Mouse (Mus musculus) Muller cell, postnatal 12 days (primary cell): ENCODE data around the gene Tmem267.
"Not testable (repeated sequence)": the region's sequence is repeated elsewhere in the genome, so short reads cannot be mapped to it uniquely, and the experiment has no call there.

Experiments used
- DNase-seq: peaks from one replicate; pipeline ENCODE4 v3.0.0-alpha.2; 2015; ENCODE audit errors: inconsistent ontology term

The Tmem267 gene

GRCm38 (mm10) chr13:119618841-119619240 lies 131.0 kb downstream of the Tmem267 start:
- no peak for DNase-seq

DNA sequence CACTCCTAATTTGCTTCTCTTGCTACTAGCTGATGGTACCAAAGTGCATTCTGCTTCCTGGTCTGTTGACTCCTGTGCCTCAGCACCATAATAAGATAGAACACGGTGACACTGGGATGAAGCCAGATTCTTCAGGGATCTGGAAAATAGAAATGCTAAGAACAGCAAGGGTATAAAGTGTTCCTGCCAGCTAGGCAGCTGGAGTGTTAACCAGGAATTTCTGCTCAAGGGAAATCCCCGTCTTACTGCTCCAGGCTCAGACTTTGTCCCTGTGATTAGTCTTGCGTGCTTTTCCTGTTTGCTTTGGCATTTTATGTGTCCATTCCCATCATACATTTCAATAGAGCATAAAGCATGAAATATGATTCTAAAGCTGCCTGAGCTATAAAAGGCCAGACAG lies 131.9 kb downstream of the Tmem267 start:
- DNase-seq = peak; percentile 41

GRCm38 (mm10) chr13:119623634-119624033 lies 135.8 kb downstream of the Tmem267 start, which contains the start of gene Ccl28:
TSS of gene Ccl28 (plus strand) at chr13:119623819.
- DNase-seq = no peak

- DNase-seq = not testable (repeated sequence)
Measured at GRCm38 (mm10) chr13:119625952-119626351, 138.1 kb downstream of the Tmem267 start.

DNA sequence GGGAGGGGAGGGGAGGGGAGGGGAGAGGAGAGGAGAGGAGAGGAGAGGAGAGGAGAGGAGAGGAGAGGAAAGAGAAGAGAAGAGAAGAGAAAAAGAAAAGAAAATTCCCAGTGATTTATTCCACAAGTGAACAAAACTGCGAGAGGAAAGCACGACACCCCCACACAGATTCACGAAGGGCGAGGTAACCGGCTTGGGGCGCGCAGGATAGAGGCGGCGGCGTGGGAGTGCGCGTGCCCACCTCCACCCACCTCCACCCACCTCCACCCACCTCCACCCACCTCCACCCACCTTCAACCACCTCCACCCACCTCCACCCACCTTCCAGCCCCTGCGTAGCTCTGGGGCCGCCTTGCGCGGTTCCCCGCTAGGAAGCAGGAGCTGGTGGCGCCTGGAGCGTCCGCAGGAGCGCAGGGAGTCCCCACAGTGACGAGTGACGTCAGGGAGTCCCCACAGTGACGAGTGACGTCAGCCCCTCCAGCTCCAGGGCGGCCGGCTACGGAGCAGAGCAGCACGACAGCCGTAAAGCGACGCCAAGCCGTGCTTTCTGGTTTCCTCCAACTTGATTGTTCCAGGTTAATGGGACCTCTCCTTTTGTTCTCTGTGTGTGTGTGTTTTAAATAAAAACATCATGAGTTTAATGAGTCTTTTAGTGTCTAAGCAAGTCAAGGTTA lies 143.8 kb downstream of the Tmem267 start:
- DNase-seq = peak; percentile 89

DNA sequence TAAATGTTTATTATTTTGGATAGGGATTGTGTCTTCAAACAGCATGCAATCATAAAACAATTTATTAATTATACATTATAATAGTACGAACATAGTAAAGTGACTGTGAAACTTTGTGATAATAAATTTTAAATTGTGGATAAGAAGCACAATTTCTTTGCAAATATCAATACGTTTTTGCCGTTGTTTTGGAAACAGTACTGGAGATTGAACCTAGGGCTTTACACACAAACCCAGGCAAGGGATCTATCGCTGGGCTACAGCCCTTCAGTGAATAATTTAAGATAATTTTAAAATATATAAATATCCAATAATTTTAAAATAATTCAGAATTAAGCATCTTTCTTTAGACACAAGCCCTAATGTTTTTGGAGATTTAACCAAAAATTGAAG lies 144.3 kb downstream of the Tmem267 start:
- DNase-seq = no peak

- no peak for DNase-seq
Measured at GRCm38 (mm10) chr13:119635496-119635895, 147.7 kb downstream of the Tmem267 start.

DNA sequence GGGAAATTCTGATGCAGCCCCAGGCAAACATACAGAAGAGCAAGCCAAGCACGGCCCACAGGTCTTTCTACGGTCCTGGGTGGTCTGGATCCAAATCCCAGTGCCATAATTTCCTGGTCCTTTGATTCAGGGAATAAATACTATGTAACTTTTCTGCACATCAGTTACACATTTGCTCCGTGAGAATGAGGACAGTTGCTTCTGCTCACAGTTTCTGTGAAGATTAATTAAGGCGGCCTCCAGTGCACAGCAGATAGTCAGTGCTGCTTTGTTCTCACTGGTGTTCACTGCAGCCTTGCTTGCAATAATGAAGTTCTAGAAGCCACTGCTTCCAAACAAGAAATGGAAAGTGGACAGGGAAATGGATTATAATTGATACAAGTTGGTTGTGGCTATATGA lies 150.0 kb downstream of the Tmem267 start:
- DNase-seq = no peak

- no peak for DNase-seq
Measured at GRCm38 (mm10) chr13:119638449-119638848, 150.6 kb downstream of the Tmem267 start.

- no peak for DNase-seq
Measured at GRCm38 (mm10) chr13:119639302-119639701, 151.5 kb downstream of the Tmem267 start.

- DNase-seq = no peak
Measured at GRCm38 (mm10) chr13:119640504-119640903, 152.7 kb downstream of the Tmem267 start.

DNA sequence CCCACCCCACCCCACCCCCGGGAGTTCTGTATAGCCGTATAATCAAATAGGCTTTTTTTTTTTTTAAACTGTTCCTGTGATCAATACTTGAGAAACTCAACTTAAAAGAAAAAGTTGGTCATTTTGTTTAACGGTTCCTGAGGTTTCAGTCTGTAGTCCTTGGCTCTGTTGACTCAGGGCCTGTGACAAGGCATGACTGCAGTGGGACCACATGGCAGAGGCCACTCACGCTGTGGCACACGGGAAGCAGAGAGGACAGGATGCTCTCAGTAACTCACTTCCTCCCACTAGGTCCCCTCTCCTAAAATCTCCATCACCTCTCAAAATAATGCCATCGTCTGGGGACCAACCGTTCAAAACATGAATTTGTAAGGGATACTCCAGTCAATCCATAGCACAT lies 153.3 kb downstream of the Tmem267 start:
- no peak for DNase-seq

- DNase-seq = no peak
Measured at GRCm38 (mm10) chr13:119644769-119645168, 156.9 kb downstream of the Tmem267 start.

DNA sequence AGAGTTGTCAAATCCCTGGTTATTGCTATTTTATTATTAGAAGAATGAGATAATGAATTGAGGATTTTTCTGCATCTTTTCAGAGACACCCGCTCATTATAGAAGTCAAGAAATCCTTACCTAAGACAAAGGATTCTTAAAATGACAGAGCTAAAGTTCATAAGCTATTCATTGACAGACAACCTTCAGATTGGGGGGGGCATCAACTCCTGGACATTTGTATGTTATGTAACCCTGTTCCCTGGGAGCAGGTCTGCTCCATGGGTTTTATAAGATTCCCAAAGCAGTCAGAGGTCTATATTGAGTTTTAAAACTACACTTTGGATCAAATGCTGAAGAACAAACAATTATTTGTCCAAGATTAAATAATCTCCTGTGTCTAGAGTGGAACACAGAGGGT lies 158.7 kb downstream of the Tmem267 start:
- no peak for DNase-seq

DNA sequence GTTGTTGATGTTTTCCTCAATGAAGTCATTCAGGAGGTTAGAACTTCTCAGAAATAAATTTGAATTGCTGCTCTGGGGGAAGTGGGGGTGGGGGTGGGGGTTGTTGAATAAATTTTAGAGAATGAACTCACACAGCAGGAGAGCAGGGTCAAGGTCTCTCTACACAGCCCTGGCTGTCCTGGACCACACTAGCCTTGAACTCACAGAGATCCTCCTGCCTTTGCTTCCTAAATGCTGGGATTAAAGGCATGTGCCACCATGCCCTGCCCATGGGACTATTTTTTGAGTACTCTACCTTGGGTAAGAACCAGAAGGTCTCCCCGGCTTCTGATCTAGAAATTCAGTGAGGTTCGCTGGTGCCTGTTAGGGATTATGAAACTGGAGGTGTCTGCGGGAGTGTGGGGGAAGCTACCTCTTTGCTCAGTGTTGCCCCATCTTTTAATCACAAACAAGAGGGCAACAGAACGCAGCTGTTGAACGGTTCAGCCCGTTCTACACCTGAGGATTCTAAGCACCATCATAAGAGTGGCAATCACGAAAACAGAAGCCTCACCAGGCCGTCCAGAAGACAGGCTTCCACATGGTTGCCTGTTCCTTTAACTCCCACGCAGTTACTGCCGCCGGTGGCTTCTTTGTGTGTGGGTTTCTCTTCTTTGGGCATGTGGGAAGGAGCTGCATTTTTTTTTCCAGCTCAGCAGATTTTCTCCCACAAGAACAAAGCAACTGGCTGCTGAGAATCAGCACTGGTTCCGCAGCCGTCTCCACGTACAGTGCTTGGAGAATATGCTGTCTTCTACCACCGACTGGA lies 161.3 kb downstream of the Tmem267 start:
- peak; percentile 66 for DNase-seq

DNA sequence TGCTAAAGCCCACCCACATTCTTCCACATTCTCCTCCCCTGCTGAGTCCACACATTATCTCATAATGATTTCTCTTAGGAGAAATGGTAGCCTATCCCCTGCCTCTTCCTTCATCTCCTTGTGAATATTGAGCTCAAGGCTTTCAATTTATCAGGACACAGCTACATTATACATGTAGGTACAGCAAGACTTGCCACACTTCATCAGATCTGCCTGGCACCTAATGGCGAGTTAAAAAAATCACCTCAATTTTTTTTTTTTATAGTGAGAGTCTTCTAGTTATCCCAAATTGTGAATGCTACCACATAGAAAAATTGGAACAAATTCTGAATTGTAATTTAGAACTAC lies 161.8 kb downstream of the Tmem267 start:
- DNase-seq = no peak

GRCm38 (mm10) chr13:119654734-119655133 lies 166.9 kb downstream of the Tmem267 start:
- no peak for DNase-seq

- no peak for DNase-seq
Measured at GRCm38 (mm10) chr13:119656246-119656645, 168.4 kb downstream of the Tmem267 start.

DNA sequence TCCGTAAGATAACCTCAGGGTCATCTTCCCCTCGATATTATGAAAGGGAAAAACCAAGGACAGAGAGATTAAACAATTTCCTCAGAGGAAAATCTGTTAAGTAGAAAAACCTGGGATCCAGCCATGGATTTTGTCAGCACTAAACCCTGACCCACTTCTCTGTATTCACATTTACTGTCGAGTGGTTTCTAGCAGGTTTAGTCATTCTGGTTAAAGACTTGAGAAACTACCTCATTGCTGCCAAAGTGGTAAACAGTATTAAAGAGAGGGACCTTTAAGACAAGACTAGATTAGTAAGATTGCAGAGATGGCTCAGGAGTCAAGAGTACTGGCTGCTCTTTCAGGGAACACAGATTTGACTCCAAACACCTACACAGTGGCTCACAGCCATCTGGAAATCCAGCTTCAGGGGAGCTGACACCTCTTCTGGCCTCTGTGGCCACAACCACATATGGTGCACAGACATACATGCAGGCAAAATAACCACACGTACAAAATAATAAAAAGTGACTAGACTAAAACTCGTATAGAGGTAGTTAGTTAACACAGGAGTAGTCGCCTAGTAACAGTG lies 169.1 kb downstream of the Tmem267 start:
- no peak for DNase-seq
